Mouse (Mus musculus) gastrocnemius, adult 8-10 months (tissue): ENCODE measurements around the gene Gba2. TPM values are rescaled to one million over a fixed set of nuclear protein-coding genes. Genes with fewer than 3 reads are reported as not detected.
"Not testable (repeated sequence)": the region's sequence is repeated elsewhere in the genome, so short reads cannot be mapped to it uniquely, and the experiment has no call there.

Experiments used
- DNase-seq, 2 experiments: peaks; one replicate each; pipeline ENCODE4 v3.0.0; 2022; ENCODE audit warnings: low spot score in 2 of 2
- total RNA-seq, 4 experiments: library from RNA; stranded (reverse); gene quantifications; 2 replicates each; pipeline ENCODE4 v1.2.4; 2022

Gene Gba2
- 1 to 10 TPM; 3.8 to 4.4 (median 4.2) TPM for total RNA-seq

- DNase-seq, result peak; percentile 73 to 84
These were observed at the start of gene Gba2, which contains the start of gene Rgp1 for GRCm38 (mm10) chr4:43578376-43579204. Gene Gba2 (minus strand): TSS chr4:43578873. Gene Rgp1 (plus strand): TSS chr4:43578715.

GRCm38 (mm10) chr4:43620146-43620778 lies 41.6 kb upstream of the Gba2 start:
- no peak for DNase-seq

- DNase-seq, result no peak
These were observed 34.5 kb upstream of the Gba2 start for GRCm38 (mm10) chr4:43613060-43613730.

- DNase-seq, result no peak
These were observed 33.9 kb upstream of the Gba2 start for GRCm38 (mm10) chr4:43612534-43612933.

GRCm38 (mm10) chr4:43604751-43605685 lies 26.3 kb upstream of the Gba2 start:
- no peak for DNase-seq

- no peak for DNase-seq
These were observed 25.4 kb upstream of the Gba2 start for GRCm38 (mm10) chr4:43604099-43604498.

- no peak for DNase-seq
These were observed 21.7 kb upstream of the Gba2 start for GRCm38 (mm10) chr4:43600195-43600934.

- DNase-seq, result no peak
These were observed 20.1 kb upstream of the Gba2 start for GRCm38 (mm10) chr4:43598650-43599380.

GRCm38 (mm10) chr4:43598200-43598599 lies 19.5 kb upstream of the Gba2 start:
- DNase-seq, result no peak

GRCm38 (mm10) chr4:43596597-43596996 lies 17.9 kb upstream of the Gba2 start:
- not testable (repeated sequence) for DNase-seq

GRCm38 (mm10) chr4:43593453-43593852 lies 14.8 kb upstream of the Gba2 start:
- no peak for DNase-seq

GRCm38 (mm10) chr4:43591961-43592360 lies 13.3 kb upstream of the Gba2 start:
- DNase-seq, result no peak

GRCm38 (mm10) chr4:43591543-43591942 lies 12.9 kb upstream of the Gba2 start:
- DNase-seq, result no peak

- no peak for DNase-seq
These were observed 9.0 kb upstream of the Gba2 start for GRCm38 (mm10) chr4:43587681-43588080.

- no peak for DNase-seq
These were observed 7.7 kb upstream of the Gba2 start for GRCm38 (mm10) chr4:43586411-43586810.

- DNase-seq, result no peak
These were observed 7.0 kb upstream of the Gba2 start for GRCm38 (mm10) chr4:43585682-43586081.

GRCm38 (mm10) chr4:43584444-43585416 lies 6.1 kb upstream of the Gba2 start, which contains the start of gene Msmp:
Gene Msmp (minus strand): TSS chr4:43584494.
- DNase-seq, result no peak

GRCm38 (mm10) chr4:43583421-43583820 lies 4.7 kb upstream of the Gba2 start:
- DNase-seq, result no peak
